Mouse (Mus musculus) spleen, adult 2 months (tissue): ENCODE data around the gene Slc35d2.

ENCODE experiments used
- CTCF ChIP-seq: fragments of 200-500 bp; IDR thresholded peaks from 2 replicates; pipeline ENCODE4 v1.5.1; 2011; ENCODE audit warnings: mild to moderate bottlenecking, inconsistent platforms; ENCODE audit not compliant: insufficient read depth, insufficient read length, insufficient replicate concordance; ENCODE audit errors: extremely low read depth
- POLR2A ChIP-seq: fragments of 200-500 bp; IDR thresholded peaks from 2 replicates; pipeline ENCODE4 v1.6.1; 2011; ENCODE audit warnings: low read depth, low read length, inconsistent platforms

DNA sequence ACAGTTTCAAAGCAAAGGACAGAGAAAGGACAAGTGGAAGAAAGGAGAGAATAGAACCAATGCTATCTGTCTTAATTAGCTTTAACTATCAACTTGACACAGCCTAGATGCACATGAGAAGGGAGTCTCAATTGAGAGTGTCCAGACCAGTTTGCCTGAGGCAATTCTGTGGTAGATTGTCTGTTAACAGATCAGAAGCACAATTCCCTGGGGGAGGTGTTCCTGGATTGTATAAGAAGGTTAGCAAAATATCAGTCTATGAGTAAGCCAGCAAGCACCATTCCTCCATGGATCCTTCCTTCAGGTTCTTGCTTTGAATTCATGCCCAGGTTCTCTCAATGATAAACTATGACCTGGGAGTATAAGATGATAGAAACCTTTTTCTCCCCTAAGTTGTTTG is 27.8 kb upstream of the Slc35d2 start:
- TF ChIP-seq POLR2A: no peak
- TF ChIP-seq CTCF: no peak
